Mouse (Mus musculus) MEL (cell line): Measurements from ENCODE around the gene Itgae. TPM values are rescaled to one million over a fixed set of nuclear protein-coding genes. Genes with fewer than 3 reads are reported as not detected.

Experiments used
- DNase-seq: peaks from one replicate; pipeline ENCODE4 v3.0.0; 2011; ENCODE audit warnings: low read depth, low spot score
- H3K27ac ChIP-seq: 2 replicates; pipeline ENCODE4 v1.5.1; 2012; ENCODE audit warnings: low read depth, mild to moderate bottlenecking, control low read depth, low read length, moderate library complexity; ENCODE audit not compliant: control insufficient read depth
- H3K27me3 ChIP-seq, 2 experiments: fragments of 150-350 bp in 1 of 2; sonication (generic) in 1 of 2; 2 replicates each; pipeline ENCODE4 v1.6.1; 2012; ENCODE audit warnings: low read length in 2 of 2, mild to moderate bottlenecking in 2 of 2, improper control_type of control experiment in 1 of 2, moderate library complexity in 1 of 2; ENCODE audit not compliant: insufficient read depth in 2 of 2, control insufficient read depth in 1 of 2
- H3K36me3 ChIP-seq, 2 experiments: 2 replicates each; pipeline ENCODE4 v1.6.1; 2012 to 2014; ENCODE audit warnings: low read length in 2 of 2, improper control_type of control experiment in 1 of 2, inconsistent platforms in 1 of 2, mild to moderate bottlenecking in 1 of 2; ENCODE audit not compliant: insufficient read depth in 2 of 2, control insufficient read depth in 1 of 2
- H3K4me1 ChIP-seq, 2 experiments: fragments of 150-350 bp in 1 of 2; sonication (generic) in 1 of 2; 2 replicates each; pipeline ENCODE4 v1.6.1; 2012; ENCODE audit warnings: low read length in 2 of 2, improper control_type of control experiment in 1 of 2, mild to moderate bottlenecking in 1 of 2; ENCODE audit not compliant: insufficient read depth in 2 of 2, control insufficient read depth in 1 of 2
- H3K4me3 ChIP-seq, 2 experiments: fragments of 150-350 bp in 1 of 2; sonication (generic) in 1 of 2; 2 replicates each; pipeline ENCODE4 v1.5.1; 2012; ENCODE audit warnings: low read depth in 2 of 2, low read length in 2 of 2, mild to moderate bottlenecking in 2 of 2, moderate library complexity in 2 of 2, control low read depth in 1 of 2, improper control_type of control experiment in 1 of 2; ENCODE audit not compliant: control insufficient read depth in 1 of 2, insufficient read depth in 1 of 2
- H3K79me2 ChIP-seq: 2 replicates; pipeline ENCODE4 v1.6.1; 2012; ENCODE audit warnings: mild to moderate bottlenecking, low read length, moderate library complexity; ENCODE audit not compliant: control insufficient read depth, poor library complexity, insufficient read depth
- H3K9ac ChIP-seq: 2 replicates; pipeline ENCODE4 v1.6.1; 2012; ENCODE audit warnings: low read depth, mild to moderate bottlenecking, control low read depth, low read length, moderate library complexity; ENCODE audit not compliant: control insufficient read depth, poor library complexity, severe bottlenecking
- H3K9me3 ChIP-seq: fragments of 150-350 bp; sonication (generic); replicated peaks from 2 replicates; pipeline ENCODE4 v1.6.1; 2012; ENCODE audit warnings: mild to moderate bottlenecking, low read length, improper control_type of control experiment, moderate library complexity; ENCODE audit not compliant: insufficient read depth
- BHLHE40 ChIP-seq: IDR thresholded peaks from 2 replicates; pipeline ENCODE4 v1.6.1; 2012; ENCODE audit warnings: low read depth, mild to moderate bottlenecking, inconsistent platforms, low read length, improper control_type of control experiment, borderline replicate concordance
- CHD1 ChIP-seq: IDR thresholded peaks from 2 replicates; pipeline ENCODE4 v1.6.1; 2012; ENCODE audit warnings: low read depth, mild to moderate bottlenecking, inconsistent platforms, low read length, improper control_type of control experiment
- CHD2 ChIP-seq: IDR thresholded peaks from 2 replicates; pipeline ENCODE4 v1.6.1; 2011; ENCODE audit warnings: low read length, improper control_type of control experiment
- CTCF ChIP-seq, 3 experiments: IDR thresholded peaks in 2 of 3; conservative IDR thresholded peaks in 1 of 3; 2 replicates each; pipeline ENCODE4 v1.5.1; 2011 to 2012; ENCODE audit warnings: low read length in 3 of 3, low read depth in 2 of 3, mild to moderate bottlenecking in 2 of 3, improper control_type of control experiment in 1 of 3, inconsistent platforms in 1 of 3, mixed read lengths in 1 of 3, moderate library complexity in 1 of 3; ENCODE audit not compliant: control insufficient read depth in 1 of 3, insufficient read depth in 1 of 3, poor library complexity in 1 of 3, severe bottlenecking in 1 of 3
- ELF1 ChIP-seq: IDR thresholded peaks from 2 replicates; pipeline ENCODE4 v1.6.1; 2014; ENCODE audit warnings: low read depth, mild to moderate bottlenecking, inconsistent platforms, low read length, improper control_type of control experiment, moderate library complexity
- EP300 ChIP-seq, 2 experiments: IDR thresholded peaks; 2 replicates each; pipeline ENCODE4 v1.6.1; 2011; ENCODE audit warnings: improper control_type of control experiment in 2 of 2, low read length in 2 of 2, low read depth in 1 of 2, mild to moderate bottlenecking in 1 of 2
- ETS1 ChIP-seq: IDR thresholded peaks from 2 replicates; pipeline ENCODE4 v1.6.1; 2012; ENCODE audit warnings: low read depth, mild to moderate bottlenecking, inconsistent platforms, low read length, improper control_type of control experiment, moderate library complexity
- GABPA ChIP-seq: IDR thresholded peaks from 2 replicates; pipeline ENCODE4 v1.6.1; 2012; ENCODE audit warnings: low read depth, mild to moderate bottlenecking, inconsistent platforms, low read length, improper control_type of control experiment, moderate library complexity
- GATA1 ChIP-seq: IDR thresholded peaks from 2 replicates; pipeline ENCODE4 v1.6.1; 2011; ENCODE audit warnings: low read depth, low read length, improper control_type of control experiment
- JUND ChIP-seq: IDR thresholded peaks from 2 replicates; pipeline ENCODE4 v1.6.1; 2011; ENCODE audit warnings: low read depth, mild to moderate bottlenecking, improper control_type of control experiment, low read length
- MAX ChIP-seq: IDR thresholded peaks from 2 replicates; pipeline ENCODE4 v1.6.1; 2011; ENCODE audit warnings: low read length, improper control_type of control experiment
- MEF2A ChIP-seq: IDR thresholded peaks from 2 replicates; pipeline ENCODE4 v1.6.1; 2014; ENCODE audit warnings: low read depth, mild to moderate bottlenecking, inconsistent platforms, low read length, improper control_type of control experiment; ENCODE audit not compliant: poor library complexity, insufficient replicate concordance, severe bottlenecking; ENCODE audit errors: extremely low read depth
- MXI1 ChIP-seq: IDR thresholded peaks from 2 replicates; pipeline ENCODE4 v1.6.1; 2011; ENCODE audit warnings: mild to moderate bottlenecking, low read depth, low read length, improper control_type of control experiment
- MYB ChIP-seq: IDR thresholded peaks from 2 replicates; pipeline ENCODE4 v1.6.1; 2011; ENCODE audit warnings: mild to moderate bottlenecking, low read depth, low read length, improper control_type of control experiment
- MYC ChIP-seq: IDR thresholded peaks from 2 replicates; pipeline ENCODE4 v1.6.1; 2011; ENCODE audit warnings: low read depth, mild to moderate bottlenecking, low read length, improper control_type of control experiment, moderate library complexity
- NELFE ChIP-seq: IDR thresholded peaks from 2 replicates; pipeline ENCODE4 v1.6.1; 2011; ENCODE audit warnings: low read depth, low read length, improper control_type of control experiment
- NRF1 ChIP-seq: IDR thresholded peaks from 2 replicates; pipeline ENCODE4 v1.6.1; 2014; ENCODE audit warnings: low read depth, mild to moderate bottlenecking, inconsistent platforms, low read length, improper control_type of control experiment, moderate library complexity; ENCODE audit not compliant: poor library complexity, insufficient read depth, severe bottlenecking
- POLR2A ChIP-seq, 2 experiments: IDR thresholded peaks; 2 replicates each; pipeline ENCODE4 v1.6.1; 2011 to 2012; ENCODE audit warnings: low read length in 2 of 2, mild to moderate bottlenecking in 2 of 2, control low read depth in 1 of 2, improper control_type of control experiment in 1 of 2, low read depth in 1 of 2, moderate library complexity in 1 of 2; ENCODE audit not compliant: control insufficient read depth in 1 of 2, insufficient read depth in 1 of 2, poor library complexity in 1 of 2
- POLR2AphosphoS5 ChIP-seq: IDR thresholded peaks from 2 replicates; pipeline ENCODE4 v1.6.1; 2012; ENCODE audit warnings: low read depth, borderline replicate concordance, mild to moderate bottlenecking, inconsistent platforms, low read length, moderate library complexity, mixed read lengths
- RCOR1 ChIP-seq: IDR thresholded peaks from 2 replicates; pipeline ENCODE4 v1.6.1; 2012; ENCODE audit warnings: low read depth, mild to moderate bottlenecking, inconsistent platforms, low read length, improper control_type of control experiment
- SMC3 ChIP-seq: IDR thresholded peaks from 2 replicates; pipeline ENCODE4 v1.6.1; 2011; ENCODE audit warnings: low read depth, low read length, improper control_type of control experiment
- TBP ChIP-seq: IDR thresholded peaks from 2 replicates; pipeline ENCODE4 v1.8.0; 2011; ENCODE audit warnings: low read depth, low read length, improper control_type of control experiment
- TCF12 ChIP-seq: IDR thresholded peaks from 2 replicates; pipeline ENCODE4 v1.6.1; 2014; ENCODE audit warnings: low read depth, mild to moderate bottlenecking, inconsistent platforms, low read length, improper control_type of control experiment, moderate library complexity
- UBTF ChIP-seq: IDR thresholded peaks from 2 replicates; pipeline ENCODE4 v1.6.1; 2012; ENCODE audit warnings: low read depth, mild to moderate bottlenecking, inconsistent platforms, low read length, improper control_type of control experiment, moderate library complexity, borderline replicate concordance; ENCODE audit not compliant: insufficient read depth
- USF1 ChIP-seq: IDR thresholded peaks from 2 replicates; pipeline ENCODE4 v1.6.1; 2014; ENCODE audit warnings: low read depth, mild to moderate bottlenecking, inconsistent platforms, low read length, improper control_type of control experiment, moderate library complexity
- USF2 ChIP-seq, 2 experiments: IDR thresholded peaks; 2 replicates each; pipeline ENCODE4 v1.6.1; 2011 to 2012; ENCODE audit warnings: improper control_type of control experiment in 2 of 2, low read length in 2 of 2, borderline replicate concordance in 1 of 2, inconsistent platforms in 1 of 2, low read depth in 1 of 2, mild to moderate bottlenecking in 1 of 2; ENCODE audit not compliant: insufficient read depth in 1 of 2
- ZKSCAN1 ChIP-seq: IDR thresholded peaks from 2 replicates; pipeline ENCODE4 v1.6.1; 2012; ENCODE audit warnings: low read depth, mild to moderate bottlenecking, inconsistent platforms, low read length, improper control_type of control experiment, moderate library complexity
- ZMIZ1 ChIP-seq: IDR thresholded peaks from 2 replicates; pipeline ENCODE4 v1.6.1; 2012; ENCODE audit warnings: low read depth, mild to moderate bottlenecking, inconsistent platforms, low read length, improper control_type of control experiment, moderate library complexity
- ZNF384 ChIP-seq: IDR thresholded peaks from 2 replicates; pipeline ENCODE4 v1.6.1; 2012; ENCODE audit warnings: low read depth, mild to moderate bottlenecking, inconsistent platforms, low read length, improper control_type of control experiment
- polyA plus RNA-seq, 2 experiments: library from polyadenylated mRNA; stranded (reverse) in 1 of 2; unstranded in 1 of 2; fragments of >175 nt in 1 of 2; fragments of >200 nt in 1 of 2; gene quantifications; 2 replicates each; pipeline versions ENCODE4 v1.2.1 to v1.2.4; 2012; ENCODE audit warnings: low replicate concordance in 2 of 2, low read depth in 1 of 2; ENCODE audit not compliant: insufficient read length in 2 of 2, insufficient read depth in 1 of 2, missing spikeins in 1 of 2
- total RNA-seq: library from RNA; depleted of rRNA; stranded (reverse); fragments of 300-350 nt; gene quantifications from 2 replicates; pipeline ENCODE4 v1.2.3, GENCODE M21; 2012

The Itgae gene
- total and polyA plus RNA-seq, 3 experiments = 0.04 to 0.22 TPM; not detected in 1

- Histone ChIP-seq H3K79me2 (no peaks in the 10 kb centered on the region; the same call in 1 of the 2 replicates), H3K4me1 (no peaks in the 10 kb centered on the region; a peak in 1 of 4 replicates), H3K27ac (no peak overlapping the region), H3K27me3 (no peaks in the 10 kb centered on the region), H3K36me3 (peaks cover 0 to 4% of the 10 kb centered on the region in 2 experiments; a peak in 3 of 4 replicates), H3K9me3 (no peaks in the 10 kb centered on the region), H3K9ac (no peak overlapping the region)
- DNase-seq = no peak
- TF ChIP-seq CTCF (IDR thresholded peaks at IDR 0.05 in 2 of 3, conservative IDR thresholded peaks at IDR 0.05 in 1 of 3; ENCODE audit: control insufficient read depth in 1 of 3, insufficient read depth in 1 of 3, low read depth in 2 of 3, low read length in 3 of 3, poor library complexity in 1 of 3, severe bottlenecking in 1 of 3) = no peak
- no peak for TF ChIP-seq POLR2AphosphoS5
- TF ChIP-seq EP300 (IDR thresholded peaks at IDR 0.05; ENCODE audit: low read depth in 1 of 2, low read length in 2 of 2) = no peak
- no peak for TF ChIP-seq JUND
- no peak for TF ChIP-seq SMC3
- no peak for TF ChIP-seq MXI1
- no peak for TF ChIP-seq CHD1
- no peak for TF ChIP-seq CHD2
- TF ChIP-seq ELF1 = no peak
- no peak for TF ChIP-seq POLR2A (IDR thresholded peaks at IDR 0.05; ENCODE audit: control insufficient read depth in 1 of 2, insufficient read depth in 1 of 2, low read depth in 1 of 2, low read length in 2 of 2, poor library complexity in 1 of 2)
- TF ChIP-seq, all 39 proteins: peak for 0
- no peak overlapping the region for H3K4me3 ChIP-seq
These were observed 30.8 kb upstream of the Itgae start for GRCm38 (mm10) chr11:73059630-73060029.

GRCm38 (mm10) chr11:73061413-73061812, 29.0 kb upstream of the Itgae start:
- Histone ChIP-seq H3K36me3 (peaks cover 0 to 8% of the 10 kb centered on the region in 2 experiments; a peak in 3 of 4 replicates), H3K9ac (no peak overlapping the region), H3K9me3 (no peaks in the 10 kb centered on the region), H3K4me1 (no peaks in the 10 kb centered on the region; a peak in 1 of 4 replicates), H3K27ac (no peak overlapping the region), H3K27me3 (no peaks in the 10 kb centered on the region), H3K4me3 (no peak overlapping the region), H3K79me2 (no peaks in the 10 kb centered on the region; the same call in 1 of the 2 replicates)
- DNase-seq = peak; percentile 42
- TF ChIP-seq MEF2A (no peak), USF1 (peak; percentile 22; the same call in 1 of the 2 replicates), ZKSCAN1 (no peak), ELF1 (no peak), UBTF (no peak), GABPA (no peak), CHD1 (no peak), ZMIZ1 (no peak), BHLHE40 (no peak), TBP (no peak), MYB (no peak), CTCF (IDR thresholded peaks at IDR 0.05 in 2 of 3, conservative IDR thresholded peaks at IDR 0.05 in 1 of 3; ENCODE audit: control insufficient read depth in 1 of 3, insufficient read depth in 1 of 3, low read depth in 2 of 3, low read length in 3 of 3, poor library complexity in 1 of 3, severe bottlenecking in 1 of 3) (no peak), GATA1 (no peak), ZNF384 (no peak), USF2 (IDR thresholded peaks at IDR 0.05; ENCODE audit: borderline replicate concordance in 1 of 2, insufficient read depth in 1 of 2, low read depth in 1 of 2, low read length in 2 of 2) (no peak), MYC (no peak), SMC3 (no peak), RCOR1 (no peak), MAX (0 out of 2 replicates have a peak, but pooled peaks have one; percentile 35), POLR2AphosphoS5 (no peak), MXI1 (peak; percentile 55; the same call in 1 of the 2 replicates), ETS1 (peak; percentile 34; the same call in 1 of the 2 replicates), NELFE (no peak), TCF12 (0 out of 2 replicates have a peak, but pooled peaks have one; percentile 26), NRF1 (no peak)
